Mouse (Mus musculus): Measurements from ENCODE around the gene Lzic. TPM values are rescaled to one million over a fixed set of nuclear protein-coding genes. Genes with fewer than 3 reads are reported as not detected.
"Not testable (repeated sequence)": the region's sequence is repeated elsewhere in the genome, so short reads cannot be mapped to it uniquely, and the experiment has no call there.

Gene Lzic
- polyA plus RNA-seq, 1 experiment from 2014 or later = 51.1 TPM

DNA sequence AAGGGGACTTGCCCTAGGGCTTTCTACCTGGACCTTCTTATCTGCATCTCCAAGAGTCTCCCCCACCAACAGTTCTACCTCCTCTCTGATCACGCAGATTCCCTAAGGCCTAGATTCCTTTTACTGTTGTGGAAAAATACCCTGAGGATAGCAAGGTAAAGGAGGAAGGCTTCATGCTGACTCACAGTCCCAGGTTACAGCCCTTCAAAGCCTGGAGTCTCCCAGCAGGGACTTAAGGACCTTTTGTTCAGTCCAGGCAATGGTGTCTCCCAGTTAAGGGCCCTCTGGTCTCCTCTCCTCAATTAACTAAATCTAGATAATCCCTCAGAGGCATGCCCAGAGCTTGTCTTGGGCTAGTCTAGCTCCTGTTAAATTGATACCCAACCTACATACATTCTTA is 38.7 kb upstream of the Lzic start:
- ATAC-seq (ENCODE audit: insufficient read depth) = no peak
- DNase-seq = no peak
- Histone ChIP-seq H3K27ac (ENCODE audit: low read depth) (peak overlapping the region; percentile 94), H3K4me1 (ENCODE audit: insufficient read depth) (0 out of 2 replicates have a peak, but pooled peaks cover 2% of the 10 kb centered on the region), H3K36me3 (ENCODE audit: insufficient read depth) (no peaks in the 10 kb centered on the region), H3K4me2 (peak overlapping the region; percentile 66), H3K9ac (no peak overlapping the region), H3K9me3 (ENCODE audit: low read depth, low read length) (no peaks in the 10 kb centered on the region), H3K4me3 (ENCODE audit: low read depth, low read length) (no peak overlapping the region), H3K27me3 (ENCODE audit: insufficient read depth, low read length) (no peaks in the 10 kb centered on the region)
- 29% methylated on average over 1 of the region's 1 CpGs for WGBS
- no peak for TF ChIP-seq CTCF (IDR thresholded peaks at IDR 0.05; ENCODE audit: low read depth)

DNA sequence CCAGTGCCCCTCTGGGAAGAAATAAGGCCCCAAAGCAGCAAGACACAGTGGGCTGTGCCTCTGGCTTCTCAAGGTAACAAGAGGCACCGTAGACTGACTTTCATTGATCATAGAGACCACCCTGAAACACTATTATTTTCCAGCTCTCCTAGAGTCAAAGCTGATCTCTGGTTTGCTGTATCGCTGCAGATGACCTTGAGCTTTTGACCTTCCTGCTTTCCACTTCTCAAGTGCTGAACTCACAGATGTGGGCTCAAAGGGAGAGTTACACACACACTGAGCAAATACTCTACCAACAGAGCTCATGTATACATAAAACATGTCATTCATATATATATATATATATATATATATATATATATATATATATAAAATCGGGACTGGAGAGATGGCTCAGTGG is 34.4 kb upstream of the Lzic start:
- Histone ChIP-seq H3K4me3 (ENCODE audit: low read depth, low read length) (no peak overlapping the region), H3K9ac (no peak overlapping the region), H3K4me1 (ENCODE audit: insufficient read depth) (no peaks in the 10 kb centered on the region), H3K27ac (ENCODE audit: low read depth) (no peak overlapping the region), H3K36me3 (ENCODE audit: insufficient read depth) (no peaks in the 10 kb centered on the region), H3K4me2 (no peak overlapping the region), H3K9me3 (ENCODE audit: low read depth, low read length) (no peaks in the 10 kb centered on the region), H3K27me3 (ENCODE audit: insufficient read depth, low read length) (no peaks in the 10 kb centered on the region)
- no peak for TF ChIP-seq CTCF (IDR thresholded peaks at IDR 0.05; ENCODE audit: low read depth)
- 66% methylated on average over 3 of the region's 3 CpGs for WGBS
- DNase-seq (no peak), ATAC-seq (ENCODE audit: insufficient read depth) (no peak)

DNA sequence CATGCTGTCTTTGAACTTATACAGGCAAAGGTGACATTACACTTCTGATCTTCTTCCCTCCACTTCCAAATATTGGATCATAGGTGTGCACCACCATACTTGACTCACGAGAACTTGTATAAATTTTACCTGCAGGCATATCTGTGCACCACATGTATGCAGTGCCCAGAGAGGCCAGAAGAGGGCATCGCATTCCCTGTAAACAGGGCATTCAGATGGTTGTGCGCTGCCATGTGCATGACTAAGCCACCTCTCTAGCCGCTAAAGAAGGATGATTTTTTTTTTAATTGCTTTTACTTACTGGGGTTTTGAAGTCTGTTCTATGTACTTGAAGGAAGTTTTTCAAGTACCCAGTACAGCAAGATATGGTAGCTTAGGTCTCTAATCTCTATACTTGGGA is 31.4 kb upstream of the Lzic start:
- Histone ChIP-seq H3K27ac (ENCODE audit: low read depth) (no peak overlapping the region), H3K4me1 (ENCODE audit: insufficient read depth) (no peaks in the 10 kb centered on the region), H3K36me3 (ENCODE audit: insufficient read depth) (no peaks in the 10 kb centered on the region), H3K27me3 (ENCODE audit: insufficient read depth, low read length) (no peaks in the 10 kb centered on the region), H3K9me3 (ENCODE audit: low read depth, low read length) (no peaks in the 10 kb centered on the region), H3K4me3 (ENCODE audit: low read depth, low read length) (no peak overlapping the region), H3K4me2 (no peak overlapping the region), H3K9ac (no peak overlapping the region)
- peak; percentile 55 for DNase-seq
- 80% methylated on average over 4 of the region's 4 CpGs for WGBS
- ATAC-seq (ENCODE audit: insufficient read depth) = no peak
- TF ChIP-seq CTCF (IDR thresholded peaks at IDR 0.05; ENCODE audit: low read depth) = peak; percentile 61

DNA sequence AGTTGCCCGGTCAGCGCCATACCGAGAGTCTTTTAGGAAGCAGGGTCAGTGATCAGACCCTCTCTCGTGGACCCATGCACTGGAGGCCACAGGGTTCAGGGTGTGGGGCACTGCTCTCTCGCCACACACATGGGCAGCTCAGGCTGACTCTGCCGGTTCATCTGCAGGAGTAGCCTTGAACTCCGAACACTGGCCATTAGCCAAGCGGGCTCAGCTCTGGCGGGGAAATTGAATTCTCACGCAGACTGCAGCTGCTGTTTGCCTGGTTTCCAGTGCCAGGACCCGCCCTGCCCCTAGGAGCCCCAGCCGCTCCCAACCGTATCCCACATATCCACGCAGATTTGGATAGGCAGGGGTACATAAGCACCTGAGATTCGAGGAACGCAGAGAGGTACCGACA is 30.8 kb upstream of the Lzic start:
- H3K4me1 ChIP-seq (ENCODE audit: insufficient read depth) = no peaks in the 10 kb centered on the region
- 73% methylated on average over 17 of the region's 17 CpGs for WGBS
- no peaks in the 10 kb centered on the region for H3K36me3 ChIP-seq (ENCODE audit: insufficient read depth)
- no peak overlapping the region for H3K4me3 ChIP-seq (ENCODE audit: low read depth, low read length)
- DNase-seq (no peak), ATAC-seq (ENCODE audit: insufficient read depth) (no peak)
- no peak for TF ChIP-seq CTCF (IDR thresholded peaks at IDR 0.05; ENCODE audit: low read depth)
- no peaks in the 10 kb centered on the region for H3K9me3 ChIP-seq (ENCODE audit: low read depth, low read length)
- H3K9ac ChIP-seq = no peak overlapping the region
- no peak overlapping the region for H3K27ac ChIP-seq (ENCODE audit: low read depth)
- no peak overlapping the region for H3K4me2 ChIP-seq
- no peaks in the 10 kb centered on the region for H3K27me3 ChIP-seq (ENCODE audit: insufficient read depth, low read length)

DNA sequence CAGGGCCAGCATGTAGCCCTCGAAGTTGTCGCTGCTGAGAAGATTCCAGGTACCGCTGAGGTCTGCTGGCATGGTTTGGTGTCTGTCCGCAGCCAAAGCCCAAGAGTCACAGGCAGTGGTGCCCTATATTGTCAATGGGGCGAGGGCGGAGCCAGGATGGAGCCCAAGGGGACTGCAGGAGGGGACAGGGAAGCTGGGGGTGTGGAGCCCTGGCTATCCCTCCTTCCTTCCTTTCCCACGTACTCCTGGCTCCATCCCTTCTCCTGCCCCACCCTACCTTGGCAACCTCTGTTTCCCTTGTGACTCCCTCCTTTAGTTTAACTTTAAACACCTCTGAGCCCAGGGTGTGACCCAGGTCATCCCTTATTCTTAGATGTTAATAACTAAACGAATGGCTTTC is 30.1 kb upstream of the Lzic start, which contains the start of gene Rbp7:
TSS of gene Rbp7 (minus strand) at position 100 of the 400 bp plus-strand sequence.
- no peak for ATAC-seq (ENCODE audit: insufficient read depth)
- Histone ChIP-seq H3K27me3 (ENCODE audit: insufficient read depth, low read length) (no peaks in the 10 kb centered on the region), H3K4me3 (ENCODE audit: low read depth, low read length) (no peak within 1 kb of the TSS), H3K4me2 (no peak within 1 kb of the TSS), H3K9me3 (ENCODE audit: low read depth, low read length) (no peaks in the 10 kb centered on the region), H3K27ac (ENCODE audit: low read depth) (no peak within 1 kb of the TSS), H3K4me1 (ENCODE audit: insufficient read depth) (no peaks in the 10 kb centered on the region), H3K36me3 (ENCODE audit: insufficient read depth) (no peaks in the 10 kb centered on the region), H3K9ac (no peak within 1 kb of the TSS)
- 50% methylated on average over 8 of the region's 8 CpGs for WGBS
- no peak for TF ChIP-seq CTCF (IDR thresholded peaks at IDR 0.05; ENCODE audit: low read depth)
- DNase-seq = no peak

DNA sequence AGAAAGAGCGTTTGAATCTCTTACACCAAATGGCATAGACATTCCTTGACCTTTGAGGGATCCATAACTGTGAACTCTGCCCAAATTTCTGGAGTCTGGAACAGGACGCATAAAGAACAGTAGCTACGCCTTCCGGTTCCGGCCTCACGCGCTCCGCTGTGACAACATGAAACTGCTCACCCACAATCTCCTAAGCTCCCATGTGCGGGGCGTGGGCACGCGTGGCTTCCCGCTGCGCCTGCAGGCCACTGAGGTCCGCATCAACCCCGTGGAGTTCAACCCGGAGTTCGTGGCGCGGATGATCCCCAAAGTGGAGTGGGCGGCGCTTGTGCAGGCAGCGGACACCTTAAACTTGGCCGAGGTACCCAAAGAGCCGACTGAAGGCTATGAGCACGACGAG is 27.9 kb upstream of the Lzic start:
- DNase-seq; H3K9me3 ChIP-seq (ENCODE audit: low read depth, low read length); ATAC-seq (ENCODE audit: insufficient read depth); H3K36me3 ChIP-seq (ENCODE audit: insufficient read depth); H3K4me3 ChIP-seq (ENCODE audit: low read depth, low read length); H3K9ac ChIP-seq; H3K4me2 ChIP-seq; H3K4me1 ChIP-seq (ENCODE audit: insufficient read depth); H3K27ac ChIP-seq (ENCODE audit: low read depth); H3K27me3 ChIP-seq (ENCODE audit: insufficient read depth, low read length): not testable (repeated sequence)
- 73% methylated on average over 27 of the region's 27 CpGs for WGBS

DNA sequence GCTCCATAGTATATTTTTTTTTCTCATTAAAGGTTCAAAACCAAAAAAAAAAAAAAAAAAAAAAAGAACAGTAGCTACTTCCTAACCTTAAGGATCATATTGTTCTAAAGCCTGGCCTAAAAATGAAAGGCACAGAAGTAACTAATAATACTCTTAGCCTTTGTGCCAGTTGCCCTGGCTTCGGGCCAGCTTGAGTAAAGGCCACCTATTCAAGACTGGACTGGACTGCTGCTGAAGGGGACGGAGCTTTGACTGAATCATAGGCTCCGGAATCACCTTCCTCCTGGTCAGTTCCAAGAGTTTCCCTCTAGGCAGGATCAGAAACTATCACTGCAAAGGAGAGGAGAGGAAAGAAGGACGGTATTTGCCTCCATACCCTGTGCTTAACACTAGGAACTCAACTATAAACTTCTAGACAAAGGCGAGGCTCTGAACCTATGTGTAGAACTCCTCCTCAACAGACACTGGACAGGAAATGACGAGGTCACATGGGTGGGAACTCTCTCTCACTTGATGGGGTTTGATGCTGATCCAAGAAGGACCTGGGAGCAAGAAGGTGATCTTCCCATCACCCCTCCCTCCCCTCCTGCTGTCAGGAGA is 27.1 kb upstream of the Lzic start:
- Histone ChIP-seq H3K27me3 (ENCODE audit: insufficient read depth, low read length) (no peaks in the 10 kb centered on the region), H3K9me3 (ENCODE audit: low read depth, low read length) (no peaks in the 10 kb centered on the region), H3K4me1 (ENCODE audit: insufficient read depth) (no peaks in the 10 kb centered on the region), H3K4me3 (ENCODE audit: low read depth, low read length) (no peak overlapping the region), H3K36me3 (ENCODE audit: insufficient read depth) (no peaks in the 10 kb centered on the region), H3K9ac (no peak overlapping the region), H3K4me2 (no peak overlapping the region), H3K27ac (ENCODE audit: low read depth) (no peak overlapping the region)
- WGBS = 66% methylated on average over 6 of the region's 6 CpGs
- DNase-seq = peak; percentile 27
- no peak for ATAC-seq (ENCODE audit: insufficient read depth)
- no peak for TF ChIP-seq CTCF (IDR thresholded peaks at IDR 0.05; ENCODE audit: low read depth)

DNA sequence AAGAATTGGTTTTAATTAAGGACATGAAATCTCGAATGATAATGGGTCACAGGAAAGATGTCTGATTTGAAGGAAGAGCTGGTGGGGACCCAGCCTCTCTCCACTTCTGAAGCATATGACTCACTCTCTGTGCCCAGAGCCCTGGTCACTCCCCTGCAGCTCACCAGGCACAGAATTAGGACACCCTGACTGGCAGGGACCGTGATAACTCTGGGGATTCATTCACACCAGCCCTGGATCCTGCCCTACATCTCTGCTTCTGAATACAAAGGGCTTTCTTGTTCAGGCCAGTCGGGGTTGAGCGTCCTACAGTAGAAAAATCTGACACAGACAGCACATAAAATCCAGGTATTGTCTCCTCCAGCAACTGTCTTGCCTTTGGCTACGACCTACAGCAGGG is 26.5 kb upstream of the Lzic start:
- no peak overlapping the region for H3K27ac ChIP-seq (ENCODE audit: low read depth)
- H3K27me3 ChIP-seq (ENCODE audit: insufficient read depth, low read length) = no peaks in the 10 kb centered on the region
- H3K4me2 ChIP-seq = no peak overlapping the region
- no peaks in the 10 kb centered on the region for H3K36me3 ChIP-seq (ENCODE audit: insufficient read depth)
- ATAC-seq (ENCODE audit: insufficient read depth) (no peak), DNase-seq (no peak)
- H3K9ac ChIP-seq = no peak overlapping the region
- no peaks in the 10 kb centered on the region for H3K4me1 ChIP-seq (ENCODE audit: insufficient read depth)
- H3K9me3 ChIP-seq (ENCODE audit: low read depth, low read length) = no peaks in the 10 kb centered on the region
- 67% methylated on average over 5 of the region's 5 CpGs for WGBS
- no peak overlapping the region for H3K4me3 ChIP-seq (ENCODE audit: low read depth, low read length)
- TF ChIP-seq CTCF (IDR thresholded peaks at IDR 0.05; ENCODE audit: low read depth) = no peak
